Comparison of ENCODE assay signal across 17 mouse cellular contexts in the genomic region with DNA sequence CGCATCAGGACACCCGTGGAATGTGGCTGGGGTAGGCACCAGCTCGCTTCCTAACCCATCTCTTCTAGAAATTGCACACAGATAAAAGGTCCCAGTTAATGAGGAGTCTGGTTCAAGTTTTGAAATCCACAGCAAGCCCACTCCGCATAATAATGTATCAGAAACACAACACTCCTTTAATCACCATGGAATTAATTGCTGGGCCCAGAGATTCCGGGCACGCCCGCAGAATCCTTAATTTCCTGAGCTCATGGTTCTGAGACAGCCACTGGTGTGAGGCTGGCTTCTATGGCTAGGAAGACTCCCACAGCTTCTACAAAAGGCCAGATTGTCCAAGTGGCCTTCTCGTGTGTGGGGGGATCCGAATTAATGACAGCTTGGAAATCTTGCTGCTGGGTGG. TPM values are rescaled to one million over a fixed set of nuclear protein-coding genes. Genes with fewer than 3 reads are reported as not detected.
DNase-seq lines count a peak whose midpoint lies in the region; ATAC-seq lines count a peak whose summit lies in the region.
"Had no signal": no experiment of that assay in that cellular context is flagged by ENCODE, and none has a peak within 500 bp of the region (broad histone marks: within the 10 kb centered on the region; RNA-seq: fewer than 3 reads in every experiment).

No protein-coding gene starts in this region.

- ATAC-seq in hindbrain, embryonic 11.5 days (ENCODE audit: low FRiP score): no peak
- peak; percentile 51; the same call in 1 of the 2 replicates for ATAC-seq in forebrain, embryonic 11.5 days (replicated peaks; ENCODE audit: low FRiP score)
- ATAC-seq in hindbrain, embryonic 16.5 days: peak; percentile 79
- ATAC-seq in midbrain, embryonic 14.5 days (ENCODE audit: low FRiP score, low TSS enrichment): no peak; the same call in 1 of the 2 replicates

- H3K4me3 ChIP-seq in hindbrain, embryonic 10.5 days: no peak overlapping the region
- no peak overlapping the region for H3K4me3 ChIP-seq in hindbrain, embryonic 11.5 days (ENCODE audit: low read depth, low read length)
- H3K4me3 ChIP-seq in forebrain, embryonic 11.5 days (ENCODE audit: low read depth, low read length): no peak overlapping the region
- H3K4me3 ChIP-seq in hindbrain, embryonic 16.5 days (ENCODE audit: low read length): no peak overlapping the region
- H3K4me3 ChIP-seq in midbrain, embryonic 14.5 days (replicated peaks; ENCODE audit: low read depth, low read length): no peak overlapping the region
- H3K4me3 ChIP-seq: erythroblast, embryonic 14.5 days; limb, embryonic 13.5 days; neural tube, embryonic 12.5 days had no signal

- 0 out of 2 replicates have a peak overlapping the region, but pooled peaks have one; percentile 24 for H3K27ac ChIP-seq in hindbrain, embryonic 10.5 days
- H3K27ac ChIP-seq in hindbrain, embryonic 11.5 days (ENCODE audit: low read depth, low read length): no peak overlapping the region
- no peak overlapping the region for H3K27ac ChIP-seq in forebrain, embryonic 11.5 days (ENCODE audit: low read depth, low read length)
- no peak overlapping the region; the same call in 1 of the 2 replicates for H3K27ac ChIP-seq in hindbrain, embryonic 16.5 days (ENCODE audit: low read depth, low read length)
- 0 out of 2 replicates have a peak overlapping the region, but pooled peaks have one; percentile 20 for H3K27ac ChIP-seq in midbrain, embryonic 14.5 days (replicated peaks; ENCODE audit: low read depth, low read length)
- H3K27ac ChIP-seq: limb, embryonic 13.5 days; neural tube, embryonic 12.5 days had no signal

- H3K9ac ChIP-seq in hindbrain, embryonic 11.5 days (ENCODE audit: low read depth, low read length): no peak overlapping the region
- no peak overlapping the region for H3K9ac ChIP-seq in forebrain, embryonic 11.5 days (ENCODE audit: low read length)
- no peak overlapping the region for H3K9ac ChIP-seq in hindbrain, embryonic 16.5 days (ENCODE audit: low read depth, low read length)
- no peak overlapping the region for H3K9ac ChIP-seq in midbrain, embryonic 14.5 days (replicated peaks; ENCODE audit: low read length)
- H3K9ac ChIP-seq: limb, embryonic 13.5 days; lung, embryonic 14.5 days; neural tube, embryonic 12.5 days had no signal

- H3K4me1 ChIP-seq in hindbrain, embryonic 10.5 days (replicated peaks): peaks cover 23% of the 10 kb centered on the region
- H3K4me1 ChIP-seq in hindbrain, embryonic 11.5 days (replicated peaks; ENCODE audit: control insufficient read depth, insufficient read depth, low read length): 0 out of 2 replicates have a peak, but pooled peaks cover 2% of the 10 kb centered on the region
- peaks cover 16% of the 10 kb centered on the region; the same call in 1 of the 2 replicates for H3K4me1 ChIP-seq in forebrain, embryonic 11.5 days (replicated peaks; ENCODE audit: control insufficient read depth, insufficient read depth, low read length)
- H3K4me1 ChIP-seq in hindbrain, embryonic 16.5 days (ENCODE audit: control insufficient read depth, insufficient read depth, low read depth, low read length): peaks cover 7% of the 10 kb centered on the region; the same call in 1 of the 2 replicates
- 0 out of 2 replicates have a peak, but pooled peaks cover 7% of the 10 kb centered on the region for H3K4me1 ChIP-seq in midbrain, embryonic 14.5 days (ENCODE audit: control insufficient read depth, insufficient read depth, low read length)

- H3K9me3 ChIP-seq in hindbrain, embryonic 10.5 days: no peaks in the 10 kb centered on the region
- H3K9me3 ChIP-seq in hindbrain, embryonic 11.5 days (ENCODE audit: control insufficient read depth, low read length): no peaks in the 10 kb centered on the region
- no peaks in the 10 kb centered on the region for H3K9me3 ChIP-seq in forebrain, embryonic 11.5 days (ENCODE audit: control insufficient read depth, low read length)
- no peaks in the 10 kb centered on the region for H3K9me3 ChIP-seq in hindbrain, embryonic 16.5 days (ENCODE audit: control insufficient read depth, low read length)
- no peaks in the 10 kb centered on the region for H3K9me3 ChIP-seq in midbrain, embryonic 14.5 days (ENCODE audit: control insufficient read depth, low read length)
- H3K9me3 ChIP-seq: limb, embryonic 13.5 days; neural tube, embryonic 12.5 days had no signal

- H3K4me2 ChIP-seq in hindbrain, embryonic 11.5 days (replicated peaks; ENCODE audit: low read depth, low read length): no peak overlapping the region
- H3K4me2 ChIP-seq in forebrain, embryonic 11.5 days (ENCODE audit: low read depth, low read length, severe bottlenecking): no peak overlapping the region
- no peak overlapping the region for H3K4me2 ChIP-seq in hindbrain, embryonic 16.5 days (ENCODE audit: low read length)
- H3K4me2 ChIP-seq in midbrain, embryonic 14.5 days (ENCODE audit: low read length): no peak overlapping the region
- H3K4me2 ChIP-seq: limb, embryonic 13.5 days; lung, embryonic 14.5 days; neural tube, embryonic 12.5 days had no signal

- WGBS in hindbrain, embryonic 10.5 days: 87% methylated on average over 9 of the region's 9 CpGs
- 88% methylated on average over 9 of the region's 9 CpGs for WGBS in hindbrain, embryonic 11.5 days
- 53% methylated on average over 9 of the region's 9 CpGs for WGBS in forebrain, embryonic 11.5 days
- WGBS in hindbrain, embryonic 16.5 days: 55% methylated on average over 9 of the region's 9 CpGs
- 62% methylated on average over 9 of the region's 9 CpGs for WGBS in midbrain, embryonic 14.5 days

- DNase-seq in hindbrain, embryonic 10.5 days (ENCODE audit: low spot score): no peak
- no peak for DNase-seq in hindbrain, embryonic 11.5 days (ENCODE audit: low spot score)
- DNase-seq in forebrain, embryonic 11.5 days (ENCODE audit: low spot score): no peak
- peak; percentile 58 for DNase-seq in midbrain, embryonic 14.5 days
- no peak for DNase-seq in kidney, adult 18-20 months
- no peak for DNase-seq in embryo, embryonic 10.5 days (ENCODE audit: low spot score)
- no peak for DNase-seq in gastrocnemius, postnatal 25 days
- DNase-seq: cerebellum, postnatal 25 days; gastrocnemius, postnatal 14 days; kidney, adult 9 months; lung, embryonic 14.5 days; thymus, postnatal 4 days had no signal

- H3K36me3 ChIP-seq in hindbrain, embryonic 10.5 days: no peaks in the 10 kb centered on the region
- no peaks in the 10 kb centered on the region for H3K36me3 ChIP-seq in hindbrain, embryonic 11.5 days (ENCODE audit: control insufficient read depth, insufficient read depth, low read length)
- no peaks in the 10 kb centered on the region for H3K36me3 ChIP-seq in forebrain, embryonic 11.5 days (ENCODE audit: control insufficient read depth, insufficient read depth, low read length)
- H3K36me3 ChIP-seq in hindbrain, embryonic 16.5 days (ENCODE audit: control insufficient read depth, insufficient read depth, low read length): no peaks in the 10 kb centered on the region
- H3K36me3 ChIP-seq in midbrain, embryonic 14.5 days (ENCODE audit: control insufficient read depth, insufficient read depth, low read length): no peaks in the 10 kb centered on the region
- H3K36me3 ChIP-seq: G1E; limb, embryonic 13.5 days; neural tube, embryonic 12.5 days had no signal

- H3K27me3 ChIP-seq in hindbrain, embryonic 10.5 days (ENCODE audit: insufficient read depth, poor library complexity, severe bottlenecking): peaks cover 14% of the 10 kb centered on the region; the same call in 1 of the 2 replicates
- H3K27me3 ChIP-seq in hindbrain, embryonic 11.5 days (ENCODE audit: control insufficient read depth, insufficient read depth, low read length): no peaks in the 10 kb centered on the region
- H3K27me3 ChIP-seq in forebrain, embryonic 11.5 days (ENCODE audit: control insufficient read depth, insufficient read depth, low read length): no peaks in the 10 kb centered on the region
- no peaks in the 10 kb centered on the region for H3K27me3 ChIP-seq in hindbrain, embryonic 16.5 days (replicated peaks; ENCODE audit: control insufficient read depth, insufficient read depth, low read length)
- H3K27me3 ChIP-seq in midbrain, embryonic 14.5 days (ENCODE audit: control insufficient read depth, insufficient read depth, low read length): no peaks in the 10 kb centered on the region
- H3K27me3 ChIP-seq: limb, embryonic 13.5 days had no signal

RNA-seq across cellular contexts. Expression of a gene that starts 15.3 kb away (rescaled TPM):
- 31.9 and 40.0 TPM in 2 replicates for polyA plus RNA-seq in hindbrain, embryonic 10.5 days (2016; fragmentation: Nextera tagmentation; extraction: Ambion mirVana)
- polyA plus RNA-seq in hindbrain, embryonic 11.5 days (2014; fragmentation: Nextera tagmentation; extraction: Ambion mirVana): 19.2 and 22.7 TPM in 2 replicates
- 22.2 TPM in 2 replicates for polyA plus RNA-seq in forebrain, embryonic 11.5 days (2014; fragmentation: Nextera tagmentation; extraction: Ambion mirVana)
- polyA plus RNA-seq in hindbrain, embryonic 16.5 days (2015; fragmentation: Nextera tagmentation; extraction: Ambion mirVana): 15.8 and 18.2 TPM in 2 replicates
- 7.9 and 9.8 TPM in 2 replicates for polyA plus RNA-seq in midbrain, embryonic 14.5 days (2014; fragmentation: Nextera tagmentation; extraction: Ambion mirVana)
- 10 to 100 TPM in 1 of 2 experiments, 1 to 10 TPM in 1; 9.4 to 15.4 TPM for total RNA-seq in gastrocnemius, postnatal 25 days (2021)
- polyA plus RNA-seq: G1E had no signal

Comparison
In these comparisons a context has a peak if more than half of its experiments do, and no peak if none do; other contexts are left out.
1. H3K27ac ChIP-seq: peak in hindbrain, embryonic 10.5 days (single experiment) and midbrain, embryonic 14.5 days (single experiment); none in hindbrain, embryonic 11.5 days (single experiment), forebrain, embryonic 11.5 days (single experiment) and hindbrain, embryonic 16.5 days (single experiment).
2. ATAC-seq: peak in forebrain, embryonic 11.5 days (single experiment) and hindbrain, embryonic 16.5 days (single experiment); none in hindbrain, embryonic 11.5 days (single experiment) and midbrain, embryonic 14.5 days (single experiment).